Comparison of ENCODE assay signal across 24 mouse cellular contexts in genomic region chr4:13460296-13461024, GRCm38 (mm10).
A peak's percentile ranks its signal among the peaks of the same experiment; 100 is the strongest.
DNase-seq lines count a peak whose midpoint lies in the region; ATAC-seq and TF ChIP-seq lines count a peak whose summit lies in the region.
"Had no signal": no experiment of that assay in that cellular context is flagged by ENCODE, and none has a peak within 500 bp of the region (broad histone marks: within the 10 kb centered on the region; RNA-seq: fewer than 3 reads in every experiment).

No protein-coding gene starts in this region.

- no peak for DNase-seq in forebrain, postnatal 0 days
- DNase-seq in Muller cell, postnatal 12 days (ENCODE audit: inconsistent ontology term) = peak; percentile 71
- no peak for DNase-seq in embryonic facial prominence, embryonic 10.5 days (ENCODE audit: low spot score)
- no peak for DNase-seq in layer of hippocampus, adult 8-10 months (ENCODE audit: low spot score in 2 of 2)
- DNase-seq: adrenal gland, postnatal 10 days; cerebellum, postnatal 10 days; gastrocnemius, postnatal 36 days; heart, postnatal 10 days; kidney, adult 18-20 months; kidney, postnatal 25 days; layer of hippocampus, adult 9-11 months; left cerebral cortex, postnatal 4 days; liver; right cerebral cortex, adult 18-20 months; thymus, postnatal 14 days had no signal

- no peak overlapping the region for H3K4me3 ChIP-seq in forebrain, embryonic 12.5 days (replicated peaks)
- no peak overlapping the region for H3K4me3 ChIP-seq in forebrain, postnatal 0 days (ENCODE audit: low read depth, low read length)
- H3K4me3 ChIP-seq in hindbrain, embryonic 13.5 days = no peak overlapping the region
- no peak overlapping the region for H3K4me3 ChIP-seq in neural tube, embryonic 14.5 days (ENCODE audit: low read depth, low read length)
- no peak overlapping the region for H3K4me3 ChIP-seq in embryonic facial prominence, embryonic 10.5 days
- H3K4me3 ChIP-seq: embryonic facial prominence, embryonic 13.5 days; heart, embryonic 10.5 days; left cerebral cortex, adult 2 months had no signal

- TF ChIP-seq CTCF in forebrain, postnatal 0 days (IDR thresholded peaks at IDR 0.05; ENCODE audit: low read depth) = no peak

- H3K36me3 ChIP-seq in forebrain, embryonic 12.5 days (replicated peaks) = no peaks in the 10 kb centered on the region
- no peaks in the 10 kb centered on the region for H3K36me3 ChIP-seq in forebrain, postnatal 0 days (ENCODE audit: insufficient read depth)
- no peaks in the 10 kb centered on the region for H3K36me3 ChIP-seq in hindbrain, embryonic 13.5 days
- no peaks in the 10 kb centered on the region for H3K36me3 ChIP-seq in neural tube, embryonic 14.5 days (ENCODE audit: control insufficient read depth, insufficient read depth, low read length)
- H3K36me3 ChIP-seq in embryonic facial prominence, embryonic 10.5 days (replicated peaks) = no peaks in the 10 kb centered on the region
- H3K36me3 ChIP-seq: embryonic facial prominence, embryonic 13.5 days; heart, embryonic 10.5 days had no signal

- H3K4me2 ChIP-seq in forebrain, embryonic 12.5 days = no peak overlapping the region
- no peak overlapping the region for H3K4me2 ChIP-seq in forebrain, postnatal 0 days (ENCODE audit: low read depth)
- H3K4me2 ChIP-seq in hindbrain, embryonic 13.5 days = no peak overlapping the region
- H3K4me2 ChIP-seq in neural tube, embryonic 14.5 days (ENCODE audit: low read depth, low read length) = no peak overlapping the region
- H3K4me2 ChIP-seq: embryonic facial prominence, embryonic 13.5 days had no signal

- H3K4me1 ChIP-seq in forebrain, embryonic 12.5 days = peaks cover 16% of the 10 kb centered on the region
- H3K4me1 ChIP-seq in forebrain, postnatal 0 days (ENCODE audit: insufficient read depth) = no peaks in the 10 kb centered on the region
- peaks cover 20% of the 10 kb centered on the region for H3K4me1 ChIP-seq in hindbrain, embryonic 13.5 days (replicated peaks)
- peaks cover 6% of the 10 kb centered on the region for H3K4me1 ChIP-seq in neural tube, embryonic 14.5 days (ENCODE audit: control insufficient read depth, insufficient read depth, low read length)
- peaks cover 32% of the 10 kb centered on the region for H3K4me1 ChIP-seq in embryonic facial prominence, embryonic 10.5 days
- H3K4me1 ChIP-seq: heart, embryonic 10.5 days had no signal

- 52% methylated on average over 6 of the region's 6 CpGs for WGBS in forebrain, embryonic 12.5 days
- WGBS in forebrain, postnatal 0 days = 37% methylated on average over 6 of the region's 6 CpGs
- 40% methylated on average over 6 of the region's 6 CpGs for WGBS in hindbrain, embryonic 13.5 days
- WGBS in neural tube, embryonic 14.5 days = 32% methylated on average over 6 of the region's 6 CpGs
- 65% methylated on average over 6 of the region's 6 CpGs for WGBS in embryonic facial prominence, embryonic 10.5 days

- no peaks in the 10 kb centered on the region for H3K9me3 ChIP-seq in forebrain, embryonic 12.5 days
- H3K9me3 ChIP-seq in forebrain, postnatal 0 days (ENCODE audit: low read length) = no peaks in the 10 kb centered on the region
- no peaks in the 10 kb centered on the region for H3K9me3 ChIP-seq in hindbrain, embryonic 13.5 days
- H3K9me3 ChIP-seq in neural tube, embryonic 14.5 days (ENCODE audit: control insufficient read depth, low read length) = no peaks in the 10 kb centered on the region
- H3K9me3 ChIP-seq in embryonic facial prominence, embryonic 10.5 days = no peaks in the 10 kb centered on the region
- H3K9me3 ChIP-seq: embryonic facial prominence, embryonic 13.5 days; heart, embryonic 10.5 days had no signal

- peak overlapping the region; percentile 53; the same call in 1 of the 2 replicates for H3K27ac ChIP-seq in forebrain, embryonic 12.5 days
- H3K27ac ChIP-seq in forebrain, postnatal 0 days (ENCODE audit: low read depth, low read length) = no peak overlapping the region
- peak overlapping the region; percentile 78 for H3K27ac ChIP-seq in hindbrain, embryonic 13.5 days
- no peak overlapping the region for H3K27ac ChIP-seq in neural tube, embryonic 14.5 days (ENCODE audit: low read depth, low read length)
- no peak overlapping the region; the same call in 1 of the 2 replicates for H3K27ac ChIP-seq in embryonic facial prominence, embryonic 10.5 days (replicated peaks)
- H3K27ac ChIP-seq: embryonic facial prominence, embryonic 13.5 days; heart, embryonic 10.5 days; left cerebral cortex, adult 2 months had no signal

- no peak overlapping the region for H3K9ac ChIP-seq in forebrain, embryonic 12.5 days
- no peak overlapping the region for H3K9ac ChIP-seq in forebrain, postnatal 0 days
- no peak overlapping the region for H3K9ac ChIP-seq in hindbrain, embryonic 13.5 days
- no peak overlapping the region for H3K9ac ChIP-seq in neural tube, embryonic 14.5 days (replicated peaks; ENCODE audit: low read depth, low read length)
- H3K9ac ChIP-seq: embryonic facial prominence, embryonic 13.5 days had no signal

- peak; percentile 63 for ATAC-seq in forebrain, embryonic 12.5 days (ENCODE audit: low FRiP score)
- no peak for ATAC-seq in forebrain, postnatal 0 days
- no peak for ATAC-seq in hindbrain, embryonic 13.5 days (ENCODE audit: low FRiP score)
- ATAC-seq in neural tube, embryonic 14.5 days (ENCODE audit: low read depth) = peak; percentile 38; the same call in 1 of the 2 replicates
- ATAC-seq: activated CD4-positive, CD25-positive, alpha-beta regulatory T cell, adult 4 months; CD4-positive, CD25-positive, alpha-beta regulatory T cell, adult 4 months; lung, postnatal 0 days had no signal

- H3K27me3 ChIP-seq in forebrain, embryonic 12.5 days = no peaks in the 10 kb centered on the region
- H3K27me3 ChIP-seq in forebrain, postnatal 0 days (ENCODE audit: insufficient read depth, low read length) = no peaks in the 10 kb centered on the region
- no peaks in the 10 kb centered on the region for H3K27me3 ChIP-seq in hindbrain, embryonic 13.5 days
- no peaks in the 10 kb centered on the region for H3K27me3 ChIP-seq in neural tube, embryonic 14.5 days (ENCODE audit: control insufficient read depth, insufficient read depth, low read length)
- H3K27me3 ChIP-seq in embryonic facial prominence, embryonic 10.5 days (replicated peaks; ENCODE audit: low read depth, poor library complexity, severe bottlenecking) = no peaks in the 10 kb centered on the region
- H3K27me3 ChIP-seq: embryonic facial prominence, embryonic 13.5 days had no signal

Comparison
In these comparisons a context has a peak if more than half of its experiments do, and no peak if none do; other contexts are left out.
1. ATAC-seq: peak in forebrain, embryonic 12.5 days (single experiment) and neural tube, embryonic 14.5 days (single experiment); none in forebrain, postnatal 0 days (single experiment) and hindbrain, embryonic 13.5 days (single experiment).
2. H3K27ac ChIP-seq: peak in forebrain, embryonic 12.5 days (single experiment) and hindbrain, embryonic 13.5 days (single experiment); none in forebrain, postnatal 0 days (single experiment), neural tube, embryonic 14.5 days (single experiment) and embryonic facial prominence, embryonic 10.5 days (single experiment).